Mouse (Mus musculus): ENCODE data around the gene Smg6.
A peak's percentile ranks its signal among the peaks of the same experiment; 100 is the strongest.

Gene Smg6

GRCm38 (mm10) chr11:75108909-75109308, 183.3 kb downstream of the Smg6 start:
- DNase-seq (ENCODE audit: low spot score) = no peak

- no peak for DNase-seq (ENCODE audit: low spot score)
These were observed 190.8 kb downstream of the Smg6 start for GRCm38 (mm10) chr11:75116379-75116778.

- DNase-seq (ENCODE audit: low spot score) = no peak
These were observed 192.5 kb downstream of the Smg6 start for GRCm38 (mm10) chr11:75118141-75118540.

GRCm38 (mm10) chr11:75119298-75119697, 193.7 kb downstream of the Smg6 start:
- DNase-seq (ENCODE audit: low spot score) = no peak

- DNase-seq (ENCODE audit: low spot score) = no peak
These were observed 194.2 kb downstream of the Smg6 start for GRCm38 (mm10) chr11:75119841-75120240.

- no peak for DNase-seq (ENCODE audit: low spot score)
These were observed 195.7 kb downstream of the Smg6 start for GRCm38 (mm10) chr11:75121348-75121747.

- DNase-seq (ENCODE audit: low spot score) = no peak
These were observed 198.8 kb downstream of the Smg6 start for GRCm38 (mm10) chr11:75124406-75124805.

- no peak for DNase-seq (ENCODE audit: low spot score)
These were observed 200.8 kb downstream of the Smg6 start for GRCm38 (mm10) chr11:75126384-75126783.

- DNase-seq (ENCODE audit: low spot score) = no peak
These were observed 203.9 kb downstream of the Smg6 start for GRCm38 (mm10) chr11:75129481-75129880.

GRCm38 (mm10) chr11:75131300-75131699, 205.7 kb downstream of the Smg6 start:
- DNase-seq (ENCODE audit: low spot score) = no peak

- DNase-seq (ENCODE audit: low spot score) = peak; percentile 82
These were observed 206.7 kb downstream of the Smg6 start for GRCm38 (mm10) chr11:75132278-75132677.

- DNase-seq (ENCODE audit: low spot score) = no peak
These were observed 207.8 kb downstream of the Smg6 start for GRCm38 (mm10) chr11:75133391-75133790.

GRCm38 (mm10) chr11:75133951-75134350, 208.3 kb downstream of the Smg6 start:
- DNase-seq (ENCODE audit: low spot score) = peak; percentile 73

- DNase-seq (ENCODE audit: low spot score) = no peak
These were observed 209.0 kb downstream of the Smg6 start for GRCm38 (mm10) chr11:75134485-75135068.

GRCm38 (mm10) chr11:75135358-75135757, 209.7 kb downstream of the Smg6 start:
- no peak for DNase-seq (ENCODE audit: low spot score)

GRCm38 (mm10) chr11:75136666-75137398, 211.2 kb downstream of the Smg6 start:
- peak; percentile 72 for DNase-seq (ENCODE audit: low spot score)

GRCm38 (mm10) chr11:75139122-75139963, 213.7 kb downstream of the Smg6 start:
- peak; percentile 85 for DNase-seq (ENCODE audit: low spot score)

GRCm38 (mm10) chr11:75140431-75140830, 214.8 kb downstream of the Smg6 start:
- DNase-seq (ENCODE audit: low spot score) = peak; percentile 42

- no peak for DNase-seq (ENCODE audit: low spot score)
These were observed 215.4 kb downstream of the Smg6 start for GRCm38 (mm10) chr11:75141038-75141437.

- no peak for DNase-seq (ENCODE audit: low spot score)
These were observed 216.3 kb downstream of the Smg6 start for GRCm38 (mm10) chr11:75141913-75142312.

- no peak for DNase-seq (ENCODE audit: low spot score)
These were observed 217.1 kb downstream of the Smg6 start for GRCm38 (mm10) chr11:75142749-75143148.

- no peak for DNase-seq (ENCODE audit: low spot score)
These were observed 220.2 kb downstream of the Smg6 start for GRCm38 (mm10) chr11:75145841-75146240.

All from lung, postnatal 25 days (tissue).